Mouse (Mus musculus) liver, postnatal 0 days (tissue): ENCODE measurements around the gene Ccr3.
A peak's percentile ranks its signal among the peaks of the same experiment; 100 is the strongest.

Experiments used
- CTCF ChIP-seq: sonication (generic); IDR thresholded peaks from 2 replicates; pipeline ENCODE4 v1.5.1; 2016; ENCODE audit warnings: antibody characterized with exemption, low read depth
- EP300 ChIP-seq: IDR thresholded peaks from 2 replicates; pipeline ENCODE4 v1.6.1; 2016; ENCODE audit warnings: antibody characterized with exemption, low read depth, mild to moderate bottlenecking

DNA sequence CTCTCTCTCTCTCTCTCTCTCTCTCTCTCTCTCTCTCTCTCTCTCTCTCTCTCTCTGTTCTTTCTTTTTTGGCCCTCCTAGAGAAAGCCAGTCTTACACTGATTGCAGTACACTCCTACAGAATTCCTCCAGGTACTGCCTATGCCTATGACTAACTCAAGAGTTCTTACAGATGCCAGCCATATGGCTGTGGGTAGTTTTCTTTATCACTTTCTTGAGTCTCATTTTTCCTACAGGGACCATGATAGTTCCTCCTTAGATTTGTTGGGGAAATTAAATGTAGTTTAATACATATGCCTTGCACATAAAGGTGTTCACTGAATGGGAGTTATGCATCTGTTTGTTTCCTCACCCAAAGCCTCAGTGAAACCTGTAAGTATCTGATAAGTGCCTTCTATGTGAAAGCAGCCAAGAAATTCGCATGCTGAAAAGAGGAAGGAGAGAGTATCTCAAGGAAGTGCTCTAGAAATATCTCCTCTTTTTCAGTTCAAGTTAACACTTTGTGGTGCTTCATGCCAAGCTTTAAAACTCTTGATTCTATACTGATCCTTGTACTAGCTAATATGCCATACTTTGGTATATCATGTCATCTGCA lies 30.4 kb upstream of the Ccr3 start:
- TF ChIP-seq CTCF (no peak), EP300 (peak; percentile 37)
